Mouse (Mus musculus): ENCODE data around the gene Csrnp3. TPM values are rescaled to one million over a fixed set of nuclear protein-coding genes. Genes with fewer than 3 reads are reported as not detected.
A peak's percentile ranks its signal among the peaks of the same experiment; 100 is the strongest.

Gene Csrnp3
- total RNA-seq, 2 experiments from 2014 or later = 87.5 to 89.2 TPM

- DNase-seq (ENCODE audit: extremely low spot score in 1 of 2, low spot score in 2 of 2) = no peak
- H3K4me3 ChIP-seq = peak overlapping the region; percentile 41
- TF ChIP-seq CTCF (IDR thresholded peaks at IDR 0.05) = no peak
- H3K27ac ChIP-seq = no peak overlapping the region
- intact Hi-C loops (cut with DNase I) = loop anchor here (2.0 to 10.0 kb wide), 3 partner anchors 143 to 647 kb away; partner anchors contain the start of gene Scn2a
Observed at GRCm38 (mm10) chr2:66041203-66041916, 195.8 kb downstream of the Csrnp3 start.

DNA sequence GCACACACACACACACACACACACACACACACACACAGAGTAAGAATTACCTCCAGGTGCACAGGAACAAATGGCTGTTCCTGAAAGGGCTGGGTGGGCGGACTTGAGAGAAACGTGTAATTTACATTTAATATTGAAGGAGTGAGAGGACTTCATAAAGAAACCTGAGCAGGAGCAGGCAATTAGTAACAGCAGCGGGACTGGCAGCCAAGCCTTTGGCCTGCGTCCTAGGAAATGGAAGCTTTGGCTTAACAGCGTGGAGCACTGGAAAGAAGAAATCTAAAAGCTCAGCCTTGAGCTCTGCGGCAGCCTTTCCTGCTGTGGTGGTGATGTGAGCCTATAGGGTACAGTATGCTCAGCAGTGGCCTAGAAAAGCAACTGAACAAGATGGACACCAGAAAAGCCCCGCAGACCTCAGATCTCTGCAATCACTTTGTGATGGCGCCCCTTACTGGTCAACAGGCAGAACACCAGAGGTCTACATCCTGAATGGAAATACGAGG is 196.4 kb downstream of the Csrnp3 start:
- DNase-seq (ENCODE audit: extremely low spot score in 1 of 2, low spot score in 2 of 2) = peak; percentile 45 to 57
- Histone ChIP-seq H3K4me3 (peak overlapping the region; percentile 41), H3K27ac (peak overlapping the region; percentile 74; the same call in 1 of the 2 replicates)
- TF ChIP-seq CTCF (IDR thresholded peaks at IDR 0.05) = peak; percentile 66
- intact Hi-C loops (cut with DNase I) = loop anchor here (2.0 to 10.0 kb wide), 4 partner anchors 143 to 647 kb away; partner anchors contain the start of gene Scn2a

DNA sequence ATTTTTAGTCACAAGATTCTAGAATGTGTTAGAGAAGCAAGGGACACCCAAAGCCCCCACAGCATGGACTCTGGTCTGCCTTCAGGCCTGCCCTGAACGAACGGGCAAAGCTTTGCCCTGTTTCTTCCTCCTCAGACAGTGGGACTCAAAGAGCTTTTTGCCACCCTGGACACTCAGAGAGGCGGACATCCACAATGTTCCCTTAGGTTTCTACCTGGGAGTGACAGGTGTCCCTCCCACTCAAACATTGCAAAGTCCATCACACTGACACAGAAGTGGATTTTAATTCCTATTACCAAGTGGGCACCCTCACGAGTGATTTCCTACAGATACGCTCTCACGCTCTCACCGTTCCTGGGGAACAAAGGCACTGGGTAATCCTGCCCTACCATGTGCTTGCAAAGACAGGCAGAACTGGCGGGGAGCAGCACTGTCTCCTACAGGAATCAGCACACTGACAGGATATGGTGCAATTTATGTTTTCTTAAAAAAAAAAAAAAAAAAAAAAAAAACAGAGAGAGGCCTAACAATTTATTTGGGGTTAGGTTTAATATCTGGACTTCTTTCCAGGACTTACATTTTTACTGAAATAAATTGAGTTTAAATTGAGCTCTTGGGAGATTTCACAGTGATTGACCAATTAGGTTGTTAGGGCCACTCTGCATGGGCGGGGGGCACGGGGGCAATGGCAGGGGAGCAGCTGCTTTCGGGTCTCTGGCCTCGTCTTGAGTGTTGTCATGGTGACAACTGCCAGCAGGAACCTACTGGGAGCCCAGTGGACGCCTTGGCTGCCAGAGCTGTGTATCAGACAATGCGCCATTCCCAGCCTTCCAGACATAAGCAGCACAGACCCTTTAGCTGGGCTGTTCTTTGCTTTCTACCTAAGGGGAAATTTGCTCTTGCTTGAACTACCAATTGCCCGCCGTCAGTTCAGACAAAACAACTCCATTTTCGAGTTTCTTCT is 198.2 kb downstream of the Csrnp3 start:
- no peak for DNase-seq (ENCODE audit: extremely low spot score in 1 of 2, low spot score in 2 of 2)
- intact Hi-C loops (cut with DNase I) = loop anchor here (2.0 to 10.0 kb wide), 3 partner anchors 251 to 649 kb away; partner anchors contain the start of gene Scn2a
- no peak for TF ChIP-seq CTCF (IDR thresholded peaks at IDR 0.05)
- Histone ChIP-seq H3K27ac (no peak overlapping the region), H3K4me3 (no peak overlapping the region)

DNA sequence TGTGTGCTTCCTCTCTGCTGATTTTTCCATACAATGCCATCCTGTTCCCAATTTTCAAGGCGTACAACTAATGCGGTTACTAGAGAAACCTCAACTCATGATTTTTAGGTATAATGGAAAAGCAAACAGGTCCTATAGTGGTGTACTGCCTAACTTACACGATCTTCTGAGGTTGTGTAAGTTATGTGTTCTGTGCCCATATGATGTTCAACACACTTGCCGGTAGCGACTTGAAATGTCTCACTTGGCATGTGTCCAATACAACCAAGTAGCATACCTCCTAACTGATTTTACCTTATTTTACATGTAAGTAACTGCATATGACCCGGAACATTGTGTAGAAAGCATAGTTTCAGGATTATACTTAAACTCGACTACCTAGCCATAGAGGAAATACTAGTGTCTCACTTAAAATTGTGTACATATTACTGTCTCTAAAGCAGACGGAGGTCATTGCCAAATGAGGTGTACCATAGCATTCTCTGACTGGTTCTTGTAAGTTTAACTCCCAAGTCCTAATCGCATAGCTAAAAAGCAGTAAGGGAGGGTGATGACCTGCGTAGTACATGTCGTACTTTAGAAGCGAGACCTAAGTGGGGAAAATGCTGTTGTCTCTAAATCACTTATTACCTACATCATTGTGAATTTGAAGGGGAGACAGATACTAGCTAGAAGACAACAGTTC is 199.0 kb downstream of the Csrnp3 start:
- no peak for TF ChIP-seq CTCF (IDR thresholded peaks at IDR 0.05)
- DNase-seq (ENCODE audit: extremely low spot score in 1 of 2, low spot score in 2 of 2) = no peak
- intact Hi-C loops (cut with DNase I) = loop anchor here (5.0 to 10.0 kb wide), 2 partner anchors 422 to 650 kb away; partner anchors contain the start of gene Scn2a
- Histone ChIP-seq H3K27ac (no peak overlapping the region), H3K4me3 (no peak overlapping the region)

- no peak for DNase-seq (ENCODE audit: extremely low spot score in 1 of 2, low spot score in 2 of 2)
- no peak overlapping the region for H3K4me3 ChIP-seq
- intact Hi-C loops (cut with DNase I) = no loop called here
- TF ChIP-seq CTCF (IDR thresholded peaks at IDR 0.05) = no peak
- H3K27ac ChIP-seq = no peak overlapping the region
Observed at GRCm38 (mm10) chr2:66063291-66063690, 217.7 kb downstream of the Csrnp3 start.

DNA sequence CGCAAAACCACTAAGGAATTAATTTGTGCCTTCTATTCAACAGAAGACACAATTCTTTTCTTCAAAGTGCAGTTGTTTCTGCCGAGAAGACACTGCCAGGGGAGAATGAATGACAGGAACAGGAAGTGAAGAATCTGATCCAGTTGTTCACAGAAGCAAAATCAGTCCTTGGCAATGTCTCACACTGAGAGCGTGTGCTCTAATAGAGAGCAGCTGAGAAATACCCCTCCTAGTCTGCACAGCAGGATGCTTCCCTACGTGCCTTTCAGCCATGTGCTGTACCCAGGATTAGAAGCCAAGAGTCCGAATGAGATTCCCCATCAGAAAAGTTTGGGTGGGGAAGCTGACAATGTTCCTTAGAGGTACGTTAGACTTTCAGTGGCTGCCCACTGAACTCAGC is 223.9 kb downstream of the Csrnp3 start:
- H3K27ac ChIP-seq = no peak overlapping the region
- intact Hi-C loops (cut with DNase I) = no loop called here
- no peak overlapping the region for H3K4me3 ChIP-seq
- DNase-seq (ENCODE audit: extremely low spot score in 1 of 2, low spot score in 2 of 2) = no peak
- TF ChIP-seq CTCF (IDR thresholded peaks at IDR 0.05) = no peak

GRCm38 (mm10) chr2:66080731-66081130 is 235.2 kb downstream of the Csrnp3 start:
- TF ChIP-seq CTCF (IDR thresholded peaks at IDR 0.05) = no peak
- intact Hi-C loops (cut with DNase I) = no loop called here
- Histone ChIP-seq H3K4me3 (no peak overlapping the region), H3K27ac (no peak overlapping the region)
- no peak for DNase-seq (ENCODE audit: extremely low spot score in 1 of 2, low spot score in 2 of 2)

Other genes starting within 250 kb of the Csrnp3 start
- gene Scn2a, start 225.0 kb upstream of the Csrnp3 start, total RNA-seq (2021) = 100 to 1,000 TPM; 298 to 309 TPM

Measured in left cerebral cortex, adult 2 months (tissue).